Mouse (Mus musculus) hindbrain, embryonic 14.5 days (tissue): ENCODE data around the gene Eloa. TPM values are rescaled to one million over a fixed set of nuclear protein-coding genes. Genes with fewer than 3 reads are reported as not detected.

Experiments
- ATAC-seq: fragments of 200-750 bp; cut with Nextera tagmentation; 2 replicates; pipeline ENCODE4 v1.8.0; 2017; ENCODE audit warnings: moderate number of reproducible peaks, mild to moderate bottlenecking, moderate TSS enrichment, moderate library complexity; ENCODE audit not compliant: low FRiP score
- DNase-seq: peaks from one replicate; pipeline ENCODE4 v3.0.0-alpha.2; 2015; ENCODE audit warnings: low spot score
- H3K27ac ChIP-seq: fragments of 300-500 bp; sonication (generic); 2 replicates; pipeline ENCODE4 v1.5.1; 2014; ENCODE audit warnings: mild to moderate bottlenecking, moderate library complexity
- H3K27me3 ChIP-seq: fragments of 300-500 bp; sonication (generic); 2 replicates; pipeline ENCODE4 v1.6.1; 2014; ENCODE audit warnings: mild to moderate bottlenecking, low read length, mixed read lengths; ENCODE audit not compliant: control insufficient read depth, insufficient read depth
- H3K36me3 ChIP-seq: fragments of 300-500 bp; sonication (generic); replicated peaks from 2 replicates; pipeline ENCODE4 v1.6.1; 2014; ENCODE audit not compliant: control insufficient read depth, insufficient read depth
- H3K4me1 ChIP-seq: fragments of 300-500 bp; sonication (generic); replicated peaks from 2 replicates; pipeline ENCODE4 v1.6.1; 2014; ENCODE audit warnings: antibody characterized with exemption, low read length, mixed read lengths; ENCODE audit not compliant: control insufficient read depth, insufficient read depth
- H3K4me2 ChIP-seq: fragments of 300-500 bp; sonication (generic); replicated peaks from 2 replicates; pipeline ENCODE4 v1.6.1; 2014; ENCODE audit warnings: mild to moderate bottlenecking, moderate library complexity
- H3K4me3 ChIP-seq: fragments of 300-500 bp; sonication (generic); replicated peaks from 2 replicates; pipeline ENCODE4 v1.5.1; 2014; ENCODE audit warnings: mild to moderate bottlenecking, low read length
- H3K9ac ChIP-seq: fragments of 300-500 bp; sonication (generic); 2 replicates; pipeline ENCODE4 v1.6.1; 2014
- H3K9me3 ChIP-seq: fragments of 300-500 bp; sonication (generic); 2 replicates; pipeline ENCODE4 v1.6.1; 2016; ENCODE audit warnings: low read length; ENCODE audit not compliant: control insufficient read depth
- WGBS: fragments of 180-500 bp; shearing (Covaris S2); extraction: QIAGEN DNeasy Blood & Tissue Kit; methylation state at CpG from one replicate; pipeline ENCODE4 v1.1.7; 2014; 5-methylcytosine and 5-hydroxymethylcytosine counted together
- polyA plus RNA-seq: library from polyadenylated mRNA; unstranded; fragments of >200 nt; fragmentation: Nextera tagmentation; extraction: Ambion mirVana; gene quantifications from 2 replicates; pipeline ENCODE4 v1.2.1, GENCODE M21; 2014

Eloa gene
- polyA plus RNA-seq, 1 experiment from 2014 or later: 31.1 TPM

- 1% methylated on average over 56 of the region's 62 CpGs for WGBS
- peak overlapping the region; percentile 97 for H3K4me2 ChIP-seq
- H3K36me3 ChIP-seq: no peaks in the 10 kb centered on the region
- peak overlapping the region; percentile 91 for H3K9ac ChIP-seq
- peak overlapping the region; percentile 97 for H3K4me3 ChIP-seq
- peak; percentile 70 for ATAC-seq
- DNase-seq: no peak
- H3K27me3 ChIP-seq: no peaks in the 10 kb centered on the region
- no peaks in the 10 kb centered on the region for H3K9me3 ChIP-seq
- peaks cover 15% of the 10 kb centered on the region for H3K4me1 ChIP-seq
- H3K27ac ChIP-seq: peak overlapping the region; percentile 84
These were observed 617 bp downstream of the Eloa start for GRCm38 (mm10) chr4:136020743-136021548.

GRCm38 (mm10) chr4:136016059-136016602 lies 5.4 kb downstream of the Eloa start:
- no peaks in the 10 kb centered on the region for H3K27me3 ChIP-seq
- no peak overlapping the region for H3K9ac ChIP-seq
- WGBS: 96% methylated on average over 3 of the region's 3 CpGs
- ATAC-seq: no peak
- no peak overlapping the region for H3K27ac ChIP-seq
- H3K4me2 ChIP-seq: no peak overlapping the region
- peaks cover 28% of the 10 kb centered on the region for H3K36me3 ChIP-seq
- H3K4me3 ChIP-seq: no peak overlapping the region
- peaks cover 15% of the 10 kb centered on the region for H3K4me1 ChIP-seq
- H3K9me3 ChIP-seq: no peaks in the 10 kb centered on the region
- no peak for DNase-seq

DNA sequence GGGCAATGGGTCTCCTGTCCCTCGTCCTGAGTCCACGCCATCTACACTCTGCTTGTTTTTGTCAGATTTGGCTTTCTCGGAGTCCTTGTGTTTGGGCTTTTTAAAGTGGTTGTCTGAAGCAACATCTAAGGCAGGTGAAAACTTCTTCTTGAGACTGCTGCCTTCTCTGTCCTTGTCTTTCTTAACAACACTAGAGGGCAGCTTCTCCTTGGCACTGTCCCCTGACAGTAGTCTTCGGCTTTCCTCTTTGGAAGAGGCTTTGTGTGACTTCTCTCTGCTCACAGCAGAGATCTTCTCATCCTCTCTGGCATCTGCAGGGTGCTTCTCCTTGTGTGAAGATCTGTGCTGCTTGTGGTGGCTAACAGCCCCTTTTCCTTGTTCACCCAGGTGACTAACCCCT lies 11.0 kb downstream of the Eloa start:
- Histone ChIP-seq H3K9me3 (no peaks in the 10 kb centered on the region), H3K4me3 (no peak overlapping the region), H3K4me2 (no peak overlapping the region), H3K9ac (no peak overlapping the region), H3K36me3 (peaks cover 79% of the 10 kb centered on the region), H3K27me3 (no peaks in the 10 kb centered on the region), H3K4me1 (no peaks in the 10 kb centered on the region), H3K27ac (no peak overlapping the region)
- WGBS: 97% methylated on average over 4 of the region's 4 CpGs
- no peak for DNase-seq
- ATAC-seq: no peak

DNA sequence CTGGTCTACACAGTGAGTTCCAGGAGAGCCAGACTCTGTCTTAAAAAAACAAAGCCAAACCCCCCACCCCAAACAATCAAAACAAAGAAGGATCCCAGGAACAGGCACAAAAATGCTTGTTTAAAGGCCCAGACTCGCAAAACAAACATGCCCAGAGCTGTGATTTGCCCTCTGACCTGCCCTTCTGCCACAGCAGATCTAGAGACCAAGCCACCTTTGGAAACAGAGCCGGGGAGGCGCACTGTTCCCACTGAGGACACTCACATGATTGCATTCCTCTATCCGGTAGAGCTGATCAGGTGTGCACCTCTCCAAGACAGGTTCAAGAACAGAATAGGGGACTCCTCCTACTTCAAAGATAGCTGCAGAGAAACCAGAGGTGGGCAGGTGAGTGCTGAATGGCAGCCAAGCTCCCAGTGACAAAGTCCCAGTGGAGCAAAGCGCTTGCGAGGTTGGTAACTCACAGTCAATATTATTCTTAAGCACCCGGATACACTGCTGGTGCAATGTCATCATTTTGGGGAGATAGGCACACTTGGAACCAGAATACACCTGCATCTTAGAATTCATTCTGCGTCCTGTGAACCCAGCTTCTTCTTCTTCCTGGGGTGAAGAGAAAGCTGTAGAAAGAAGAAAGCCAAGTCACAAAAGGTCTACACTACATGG lies 12.6 kb downstream of the Eloa start:
- Histone ChIP-seq H3K4me1 (no peaks in the 10 kb centered on the region), H3K36me3 (peaks cover 93% of the 10 kb centered on the region), H3K4me2 (no peak overlapping the region), H3K27me3 (no peaks in the 10 kb centered on the region), H3K27ac (no peak overlapping the region), H3K4me3 (no peak overlapping the region), H3K9ac (no peak overlapping the region), H3K9me3 (no peaks in the 10 kb centered on the region)
- DNase-seq: no peak
- no peak for ATAC-seq
- WGBS: 92% methylated on average over 8 of the region's 8 CpGs

DNA sequence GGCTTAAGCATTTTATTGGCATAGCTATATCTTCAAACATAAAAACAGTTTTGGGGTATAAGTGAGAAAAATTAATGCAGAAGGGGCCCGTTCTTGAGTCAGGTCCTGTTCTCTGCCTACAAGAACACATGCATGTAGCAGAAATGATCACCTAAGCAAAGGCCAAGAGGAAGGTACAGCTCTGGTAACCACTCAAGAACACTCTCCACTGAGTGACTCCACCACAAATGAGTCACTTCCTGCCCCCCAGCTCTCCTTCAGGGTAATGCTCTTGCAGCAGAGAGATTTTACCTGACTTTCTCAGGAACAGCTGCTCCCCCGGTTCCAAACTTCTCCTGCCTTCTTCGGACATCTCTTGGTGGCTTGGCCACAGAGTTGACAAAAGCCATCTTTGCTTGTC lies 14.7 kb downstream of the Eloa start:
- no peaks in the 10 kb centered on the region for H3K9me3 ChIP-seq
- DNase-seq (no peak), ATAC-seq (no peak)
- H3K36me3 ChIP-seq: peaks cover 95% of the 10 kb centered on the region
- H3K27me3 ChIP-seq: no peaks in the 10 kb centered on the region
- no peak overlapping the region for H3K4me3 ChIP-seq
- no peaks in the 10 kb centered on the region for H3K4me1 ChIP-seq
- no peak overlapping the region for H3K4me2 ChIP-seq
- H3K27ac ChIP-seq: no peak overlapping the region
- WGBS: 93% methylated on average over 3 of the region's 3 CpGs
- H3K9ac ChIP-seq: no peak overlapping the region

- H3K9me3 ChIP-seq: no peaks in the 10 kb centered on the region
- DNase-seq (no peak), ATAC-seq (no peak)
- no peak overlapping the region for H3K9ac ChIP-seq
- no peak overlapping the region for H3K4me2 ChIP-seq
- H3K27ac ChIP-seq: no peak overlapping the region
- H3K4me3 ChIP-seq: no peak overlapping the region
- H3K27me3 ChIP-seq: no peaks in the 10 kb centered on the region
- H3K36me3 ChIP-seq: peaks cover 83% of the 10 kb centered on the region
- WGBS: 92% methylated on average over 2 of the region's 2 CpGs
- H3K4me1 ChIP-seq: no peaks in the 10 kb centered on the region
These were observed 16.6 kb downstream of the Eloa start for GRCm38 (mm10) chr4:136004921-136005320.

DNA sequence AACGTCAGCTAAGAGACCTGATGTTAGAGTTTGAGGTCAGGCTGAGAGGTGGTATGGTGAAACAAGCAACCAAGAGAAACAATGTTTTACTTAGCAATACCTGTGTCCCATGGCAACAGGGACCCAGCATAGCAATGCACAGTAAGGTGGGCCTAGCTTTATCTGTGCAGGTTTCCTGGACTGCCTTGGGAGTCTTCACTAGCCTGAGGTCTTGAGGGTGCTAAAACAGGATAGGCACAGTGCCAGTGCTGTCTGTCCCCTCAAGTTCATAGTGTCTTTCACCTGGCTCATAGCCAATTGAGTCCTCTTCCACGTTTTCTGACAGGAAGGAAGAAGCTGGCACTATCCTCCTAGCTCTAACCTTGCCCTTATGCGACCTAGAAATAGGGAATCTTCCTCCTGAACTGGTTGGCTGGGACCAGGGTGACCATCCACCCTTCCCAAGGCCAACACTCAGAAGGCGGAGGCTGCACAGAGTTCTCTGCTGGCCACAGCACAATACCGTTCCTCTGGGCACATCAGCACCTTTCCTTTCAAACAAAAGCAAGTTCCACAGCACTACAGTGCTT lies 17.4 kb downstream of the Eloa start:
- Histone ChIP-seq H3K27me3 (no peaks in the 10 kb centered on the region), H3K4me1 (no peaks in the 10 kb centered on the region), H3K4me2 (no peak overlapping the region), H3K36me3 (peaks cover 76% of the 10 kb centered on the region), H3K27ac (no peak overlapping the region), H3K9ac (no peak overlapping the region), H3K4me3 (no peak overlapping the region), H3K9me3 (no peaks in the 10 kb centered on the region)
- ATAC-seq: no peak
- no peak for DNase-seq
- 94% methylated on average over 5 of the region's 5 CpGs for WGBS

DNA sequence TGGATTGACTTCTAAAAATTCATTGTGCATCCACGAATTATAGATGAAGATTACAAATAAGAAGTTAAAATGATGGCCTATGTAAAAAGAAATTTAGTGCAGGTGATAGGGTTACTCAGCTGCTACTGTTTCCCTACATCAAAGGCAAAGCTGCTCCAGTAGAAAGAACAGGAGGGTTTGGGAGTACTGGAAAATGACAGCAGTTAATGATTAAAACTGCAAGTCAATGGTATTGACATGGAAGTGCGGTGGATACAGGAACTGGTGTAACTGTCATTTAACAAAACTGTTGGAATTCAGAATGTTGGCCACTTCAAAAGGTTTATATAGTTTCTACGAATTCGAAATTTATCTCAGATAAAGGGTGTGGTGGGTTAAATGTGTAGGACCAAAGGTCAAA lies 26.4 kb downstream of the Eloa start:
- ATAC-seq (no peak), DNase-seq (no peak)
- Histone ChIP-seq H3K36me3 (no peaks in the 10 kb centered on the region), H3K4me2 (no peak overlapping the region), H3K4me3 (no peak overlapping the region), H3K27ac (no peak overlapping the region), H3K9me3 (peaks cover 7% of the 10 kb centered on the region; the same call in 1 of the 2 replicates), H3K27me3 (no peaks in the 10 kb centered on the region), H3K9ac (no peak overlapping the region), H3K4me1 (no peaks in the 10 kb centered on the region)
- WGBS: 89% methylated on average over 4 of the region's 4 CpGs

- H3K4me1 ChIP-seq: no peaks in the 10 kb centered on the region
- H3K9ac ChIP-seq: no peak overlapping the region
- no peak overlapping the region for H3K4me3 ChIP-seq
- no peaks in the 10 kb centered on the region for H3K27me3 ChIP-seq
- WGBS: over 99% methylated on average over 6 of the region's 6 CpGs
- no peaks in the 10 kb centered on the region for H3K36me3 ChIP-seq
- peaks cover 7% of the 10 kb centered on the region; the same call in 1 of the 2 replicates for H3K9me3 ChIP-seq
- no peak for DNase-seq
- no peak for ATAC-seq
- no peak overlapping the region for H3K27ac ChIP-seq
- no peak overlapping the region for H3K4me2 ChIP-seq
These were observed 27.6 kb downstream of the Eloa start for GRCm38 (mm10) chr4:135993941-135994340.
